Mouse (Mus musculus): ENCODE measurements at regions not wholly inside any gene's neighbourhood (a gene's known extent, or its start where the extent isn't known, plus 50 kb on each side); places are given as distances from the start of the nearest gene placed in this dataset.

DNA sequence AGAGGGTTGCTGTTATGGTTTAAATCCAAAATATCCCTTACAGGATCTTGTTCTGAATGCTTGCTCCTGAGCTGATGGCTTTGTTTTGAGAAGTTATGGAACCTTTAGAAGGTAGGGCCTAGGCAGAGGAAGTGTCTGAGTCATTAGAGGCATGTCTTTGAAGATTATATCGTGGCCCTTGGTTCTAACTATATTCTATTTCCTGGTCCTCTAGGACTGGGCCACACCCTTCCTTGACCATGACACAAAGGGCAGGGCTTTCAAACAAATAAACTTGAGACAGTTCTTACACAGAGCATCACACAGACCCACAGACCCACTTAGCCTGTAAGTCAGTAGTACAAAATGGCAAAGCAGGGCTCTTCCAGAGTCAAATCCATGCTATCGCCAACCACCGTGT, 197.8 kb upstream of the Ubash3b start:
- TF ChIP-seq CTCF (IDR thresholded peaks at IDR 0.05; ENCODE audit: low read depth, low read length) (no peak), GATA2 (IDR thresholded peaks at IDR 0.05; ENCODE audit: borderline replicate concordance, low read depth, low read length) (no peak), GATA1 (IDR thresholded peaks at IDR 0.05; ENCODE audit: borderline replicate concordance, low read length) (no peak), POLR2AphosphoS5 (IDR thresholded peaks at IDR 0.05; ENCODE audit: insufficient replicate concordance, low read depth, low read length) (no peak), TAL1 (conservative IDR thresholded peaks at IDR 0.05; ENCODE audit: low read depth, low read length) (no peak)

Measured in G1E (cell line).